Mouse (Mus musculus): ENCODE data around the gene Mepce. TPM values are rescaled to one million over a fixed set of nuclear protein-coding genes. Genes with fewer than 3 reads are reported as not detected.
"Not testable (repeated sequence)": the region's sequence is repeated elsewhere in the genome, so short reads cannot be mapped to it uniquely, and the experiment has no call there.

Gene Mepce
- 31.3 and 35.4 TPM in 2 replicates for polyA plus RNA-seq (2012; ENCODE audit: insufficient read depth, insufficient read length, missing spikeins)

- Histone ChIP-seq H3K4me3 (ENCODE audit: insufficient read depth, low read length) (peak within 1 kb of the TSS; percentile 99), H3K27ac (ENCODE audit: insufficient read depth, low read depth, low read length) (peak within 1 kb of the TSS; percentile 98), H3K4me1 (ENCODE audit: control insufficient read depth, insufficient read depth, low read length) (peaks cover 17% of the 10 kb centered on the region)
- TF ChIP-seq CTCF (IDR thresholded peaks at IDR 0.05; ENCODE audit: low read depth, low read length) (0 out of 2 replicates have a peak, but pooled peaks have one; percentile 7), POLR2A (IDR thresholded peaks at IDR 0.05; ENCODE audit: borderline replicate concordance, low read depth, low read length) (0 out of 2 replicates have a peak, but pooled peaks have one; percentile 8)
Observed at GRCm38 (mm10) chr5:137787151-137787928, at the start of gene Mepce, which contains the start of gene Zcwpw1. Gene Mepce (minus strand): TSS chr5:137787655. Gene Zcwpw1 (plus strand): TSS chr5:137787798.

- peak overlapping the region; percentile 75 for H3K27ac ChIP-seq (ENCODE audit: insufficient read depth, low read depth, low read length)
- H3K4me3 ChIP-seq (ENCODE audit: insufficient read depth, low read length): not testable (repeated sequence)
- H3K4me1 ChIP-seq (ENCODE audit: control insufficient read depth, insufficient read depth, low read length): peaks cover 41% of the 10 kb centered on the region
Observed at GRCm38 (mm10) chr5:137837110-137837509, 49.7 kb upstream of the Mepce start.

GRCm38 (mm10) chr5:137836611-137837010 is 49.2 kb upstream of the Mepce start:
- TF ChIP-seq CTCF (IDR thresholded peaks at IDR 0.05; ENCODE audit: low read depth, low read length) (no peak), POLR2A (IDR thresholded peaks at IDR 0.05; ENCODE audit: borderline replicate concordance, low read depth, low read length) (no peak)
- H3K4me3 ChIP-seq (ENCODE audit: insufficient read depth, low read length): no peak overlapping the region
- H3K4me1 ChIP-seq (ENCODE audit: control insufficient read depth, insufficient read depth, low read length): peaks cover 46% of the 10 kb centered on the region
- H3K27ac ChIP-seq (ENCODE audit: insufficient read depth, low read depth, low read length): peak overlapping the region; percentile 75

- Histone ChIP-seq H3K4me1 (ENCODE audit: control insufficient read depth, insufficient read depth, low read length) (peaks cover 51% of the 10 kb centered on the region), H3K4me3 (ENCODE audit: insufficient read depth, low read length) (peak within 1 kb of the TSS; percentile 49), H3K27ac (ENCODE audit: insufficient read depth, low read depth, low read length) (peak within 1 kb of the TSS; percentile 75)
Observed at GRCm38 (mm10) chr5:137835966-137836520, 48.6 kb upstream of the Mepce start, which contains the start of gene Pilra. Gene Pilra (minus strand): TSS chr5:137836281.

GRCm38 (mm10) chr5:137833500-137833899 is 46.0 kb upstream of the Mepce start:
- peaks cover 73% of the 10 kb centered on the region for H3K4me1 ChIP-seq (ENCODE audit: control insufficient read depth, insufficient read depth, low read length)
- H3K4me3 ChIP-seq (ENCODE audit: insufficient read depth, low read length): no peak overlapping the region
- TF ChIP-seq CTCF (IDR thresholded peaks at IDR 0.05; ENCODE audit: low read depth, low read length) (no peak), POLR2A (IDR thresholded peaks at IDR 0.05; ENCODE audit: borderline replicate concordance, low read depth, low read length) (no peak)

GRCm38 (mm10) chr5:137831506-137831905 is 44.1 kb upstream of the Mepce start:
- H3K4me3 ChIP-seq (ENCODE audit: insufficient read depth, low read length): no peak overlapping the region
- H3K27ac ChIP-seq (ENCODE audit: insufficient read depth, low read depth, low read length): peak overlapping the region; percentile 78
- peaks cover 77% of the 10 kb centered on the region for H3K4me1 ChIP-seq (ENCODE audit: control insufficient read depth, insufficient read depth, low read length)
- TF ChIP-seq POLR2A (IDR thresholded peaks at IDR 0.05; ENCODE audit: borderline replicate concordance, low read depth, low read length) (no peak), CTCF (IDR thresholded peaks at IDR 0.05; ENCODE audit: low read depth, low read length) (no peak)

More at GRCm38 (mm10) chr5:137833500-137833899, 46.0 kb upstream of the Mepce start:
- H3K27ac ChIP-seq (ENCODE audit: insufficient read depth, low read depth, low read length): no peak overlapping the region

- no peak overlapping the region for H3K4me3 ChIP-seq (ENCODE audit: insufficient read depth, low read length)
- H3K4me1 ChIP-seq (ENCODE audit: control insufficient read depth, insufficient read depth, low read length): peaks cover 80% of the 10 kb centered on the region
- H3K27ac ChIP-seq (ENCODE audit: insufficient read depth, low read depth, low read length): peak overlapping the region; percentile 78
- TF ChIP-seq CTCF (IDR thresholded peaks at IDR 0.05; ENCODE audit: low read depth, low read length) (no peak), POLR2A (IDR thresholded peaks at IDR 0.05; ENCODE audit: borderline replicate concordance, low read depth, low read length) (no peak)
Observed at GRCm38 (mm10) chr5:137831106-137831505, 43.7 kb upstream of the Mepce start.

GRCm38 (mm10) chr5:137830238-137830637 is 42.8 kb upstream of the Mepce start:
- Histone ChIP-seq H3K27ac (ENCODE audit: insufficient read depth, low read depth, low read length) (peak overlapping the region; percentile 78), H3K4me3 (ENCODE audit: insufficient read depth, low read length) (no peak overlapping the region), H3K4me1 (ENCODE audit: control insufficient read depth, insufficient read depth, low read length) (peaks cover 83% of the 10 kb centered on the region)
- TF ChIP-seq CTCF (IDR thresholded peaks at IDR 0.05; ENCODE audit: low read depth, low read length): no peak

- Histone ChIP-seq H3K4me3 (ENCODE audit: insufficient read depth, low read length) (no peak overlapping the region), H3K27ac (ENCODE audit: insufficient read depth, low read depth, low read length) (peak overlapping the region; percentile 71), H3K4me1 (ENCODE audit: control insufficient read depth, insufficient read depth, low read length) (peaks cover 82% of the 10 kb centered on the region)
- no peak for TF ChIP-seq CTCF (IDR thresholded peaks at IDR 0.05; ENCODE audit: low read depth, low read length)
- no peak for TF ChIP-seq POLR2A (IDR thresholded peaks at IDR 0.05; ENCODE audit: borderline replicate concordance, low read depth, low read length)
Observed at GRCm38 (mm10) chr5:137828694-137829093, 41.2 kb upstream of the Mepce start.

GRCm38 (mm10) chr5:137826421-137826820 is 39.0 kb upstream of the Mepce start:
- Histone ChIP-seq H3K4me1 (ENCODE audit: control insufficient read depth, insufficient read depth, low read length) (peaks cover 78% of the 10 kb centered on the region), H3K27ac (ENCODE audit: insufficient read depth, low read depth, low read length) (no peak overlapping the region), H3K4me3 (ENCODE audit: insufficient read depth, low read length) (no peak overlapping the region)
- TF ChIP-seq POLR2A (IDR thresholded peaks at IDR 0.05; ENCODE audit: borderline replicate concordance, low read depth, low read length) (no peak), CTCF (IDR thresholded peaks at IDR 0.05; ENCODE audit: low read depth, low read length) (no peak)
